Mouse (Mus musculus): Measurements from ENCODE around the gene Akap6. TPM values are rescaled to one million over a fixed set of nuclear protein-coding genes. Genes with fewer than 3 reads are reported as not detected.
A peak's percentile ranks its signal among the peaks of the same experiment; 100 is the strongest.

Akap6 gene
- polyA plus RNA-seq, 1 experiment from 2014 or later = 0.94 TPM

DNA sequence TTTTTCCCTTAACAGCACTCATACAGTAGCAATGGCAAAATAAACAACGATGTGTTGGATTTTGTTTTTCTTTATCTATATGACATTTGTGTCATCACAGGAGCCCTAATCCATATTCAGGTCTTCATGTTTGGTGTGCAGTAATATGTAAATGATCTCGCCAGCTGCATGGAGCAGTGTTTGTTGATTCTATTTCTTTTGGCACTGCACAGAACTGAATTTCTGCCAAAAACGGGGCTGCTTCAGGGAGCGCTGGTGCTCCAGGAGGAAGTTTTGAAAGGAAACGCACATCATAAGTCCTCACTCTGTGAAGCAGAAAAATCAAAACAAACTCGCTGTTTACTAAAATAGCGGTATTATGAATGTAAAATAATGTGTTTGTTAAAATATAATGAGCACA is 424.9 kb downstream of the Akap6 start:
- no peaks in the 10 kb centered on the region for H3K36me3 ChIP-seq
- no peak overlapping the region for H3K27ac ChIP-seq
- ATAC-seq (ENCODE audit: insufficient number of reproducible peaks, insufficient read depth, low FRiP score, low TSS enrichment, low read depth) = no peak
- WGBS = 77% methylated on average over 7 of the region's 7 CpGs
- H3K4me2 ChIP-seq = no peak overlapping the region
- no peak overlapping the region for H3K4me3 ChIP-seq (replicated peaks)
- H3K9me3 ChIP-seq = peaks cover 3% of the 10 kb centered on the region; the same call in 1 of the 2 replicates
- no peaks in the 10 kb centered on the region for H3K27me3 ChIP-seq
- H3K4me1 ChIP-seq (replicated peaks) = peaks cover 14% of the 10 kb centered on the region
- no peak overlapping the region for H3K9ac ChIP-seq (replicated peaks)

DNA sequence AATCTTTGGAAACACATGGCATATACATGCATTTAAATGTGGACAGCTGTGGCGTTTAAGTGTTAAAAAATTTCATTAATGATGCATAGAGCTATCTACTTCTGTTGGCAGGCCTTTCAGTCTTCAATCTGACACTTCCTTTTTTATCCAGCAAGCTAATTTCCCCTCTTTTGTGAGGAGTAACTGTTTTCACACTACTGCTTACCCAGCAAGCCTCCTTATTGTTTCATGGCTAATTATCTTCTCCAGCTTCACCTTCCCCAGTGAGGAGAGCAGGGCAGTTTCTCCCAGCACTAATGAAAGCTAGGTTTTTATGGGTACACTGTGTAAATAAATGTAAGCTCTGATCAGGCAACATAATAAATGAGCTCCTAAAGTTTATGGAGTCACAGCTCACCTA is 425.5 kb downstream of the Akap6 start:
- Histone ChIP-seq H3K36me3 (no peaks in the 10 kb centered on the region), H3K4me1 (replicated peaks) (peaks cover 14% of the 10 kb centered on the region), H3K27ac (no peak overlapping the region), H3K4me2 (no peak overlapping the region), H3K27me3 (no peaks in the 10 kb centered on the region), H3K9ac (replicated peaks) (no peak overlapping the region), H3K9me3 (peaks cover 3% of the 10 kb centered on the region; the same call in 1 of the 2 replicates), H3K4me3 (replicated peaks) (no peak overlapping the region)
- 33% methylated on average over 1 of the region's 1 CpGs for WGBS
- ATAC-seq (ENCODE audit: insufficient number of reproducible peaks, insufficient read depth, low FRiP score, low TSS enrichment, low read depth) = no peak

DNA sequence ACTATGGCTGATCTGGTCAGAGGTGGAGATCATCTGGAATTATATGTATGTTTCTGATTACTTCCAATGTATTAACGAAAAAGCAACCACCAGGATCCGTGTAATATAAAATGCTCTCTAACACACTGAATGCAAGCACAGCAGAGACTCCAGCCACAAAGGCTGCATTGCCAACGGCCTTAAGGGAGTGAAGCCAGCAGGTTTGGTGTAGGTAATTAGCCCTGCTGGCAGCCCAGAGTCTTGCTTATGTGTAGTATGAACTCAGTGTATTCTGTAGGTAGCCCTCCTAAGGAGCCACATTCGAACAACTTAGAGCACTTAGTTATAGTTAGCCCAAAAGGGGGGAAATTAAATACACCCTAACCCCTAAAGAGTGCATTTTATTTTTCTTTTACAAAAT is 426.1 kb downstream of the Akap6 start:
- Histone ChIP-seq H3K4me1 (replicated peaks) (peaks cover 14% of the 10 kb centered on the region), H3K27ac (0 out of 2 replicates have a peak overlapping the region, but pooled peaks have one; percentile 23), H3K9me3 (peaks cover 3% of the 10 kb centered on the region; the same call in 1 of the 2 replicates), H3K36me3 (no peaks in the 10 kb centered on the region), H3K4me3 (replicated peaks) (no peak overlapping the region), H3K4me2 (no peak overlapping the region), H3K9ac (replicated peaks) (no peak overlapping the region), H3K27me3 (no peaks in the 10 kb centered on the region)
- WGBS = 37% methylated on average over 4 of the region's 4 CpGs
- ATAC-seq (ENCODE audit: insufficient number of reproducible peaks, insufficient read depth, low FRiP score, low TSS enrichment, low read depth) = no peak

DNA sequence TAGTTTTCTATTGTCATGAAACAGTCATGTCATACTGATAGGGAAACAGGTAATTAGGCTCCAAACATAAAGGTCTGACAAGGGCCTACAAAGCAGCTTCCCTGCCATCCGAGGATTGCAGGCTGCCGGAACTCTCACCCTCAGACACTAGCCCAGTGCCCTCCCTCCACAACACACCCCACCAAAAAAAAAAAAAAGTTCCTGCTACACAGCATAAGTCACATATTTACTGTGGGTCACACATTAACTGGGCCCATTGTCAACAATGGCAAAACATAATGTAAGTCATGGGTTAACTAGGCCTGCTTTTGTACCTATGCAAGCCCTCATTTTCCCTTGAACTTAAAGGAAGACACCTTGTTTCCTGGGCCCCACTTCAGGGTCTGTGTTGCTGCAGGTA is 435.0 kb downstream of the Akap6 start:
- no peaks in the 10 kb centered on the region for H3K27me3 ChIP-seq
- H3K9me3 ChIP-seq = no peaks in the 10 kb centered on the region
- WGBS = 59% methylated on average over 2 of the region's 2 CpGs
- H3K36me3 ChIP-seq = no peaks in the 10 kb centered on the region
- H3K4me1 ChIP-seq (replicated peaks) = no peaks in the 10 kb centered on the region
- H3K27ac ChIP-seq = no peak overlapping the region
- no peak overlapping the region for H3K9ac ChIP-seq (replicated peaks)
- ATAC-seq (ENCODE audit: insufficient number of reproducible peaks, insufficient read depth, low FRiP score, low TSS enrichment, low read depth) = no peak
- H3K4me3 ChIP-seq (replicated peaks) = no peak overlapping the region
- no peak overlapping the region for H3K4me2 ChIP-seq

DNA sequence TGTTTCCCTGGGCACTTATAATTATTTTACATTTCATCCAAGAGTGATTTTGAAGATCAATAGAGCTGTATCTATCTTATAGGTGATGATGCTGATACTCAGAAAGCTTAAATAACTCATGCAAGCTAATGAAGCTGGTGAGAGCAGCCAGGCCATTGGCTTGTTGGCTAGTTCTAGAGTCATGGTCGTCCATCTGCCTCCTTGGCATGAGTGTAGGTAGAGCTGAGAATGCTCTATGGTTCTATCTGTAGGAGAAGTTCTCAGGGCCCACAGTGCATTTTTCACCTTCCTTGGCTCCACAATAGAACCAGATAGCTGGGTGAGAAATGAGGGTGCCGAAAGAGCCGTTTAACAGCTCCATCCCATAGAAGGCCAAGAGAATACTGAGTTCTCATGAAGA is 438.1 kb downstream of the Akap6 start:
- WGBS = 83% methylated on average over 3 of the region's 3 CpGs
- H3K4me3 ChIP-seq (replicated peaks) = no peak overlapping the region
- H3K4me1 ChIP-seq (replicated peaks) = no peaks in the 10 kb centered on the region
- no peaks in the 10 kb centered on the region for H3K36me3 ChIP-seq
- no peak overlapping the region for H3K27ac ChIP-seq
- H3K4me2 ChIP-seq = no peak overlapping the region
- no peaks in the 10 kb centered on the region for H3K27me3 ChIP-seq
- ATAC-seq (ENCODE audit: insufficient number of reproducible peaks, insufficient read depth, low FRiP score, low TSS enrichment, low read depth) = no peak
- H3K9ac ChIP-seq (replicated peaks) = no peak overlapping the region
- no peaks in the 10 kb centered on the region for H3K9me3 ChIP-seq

DNA sequence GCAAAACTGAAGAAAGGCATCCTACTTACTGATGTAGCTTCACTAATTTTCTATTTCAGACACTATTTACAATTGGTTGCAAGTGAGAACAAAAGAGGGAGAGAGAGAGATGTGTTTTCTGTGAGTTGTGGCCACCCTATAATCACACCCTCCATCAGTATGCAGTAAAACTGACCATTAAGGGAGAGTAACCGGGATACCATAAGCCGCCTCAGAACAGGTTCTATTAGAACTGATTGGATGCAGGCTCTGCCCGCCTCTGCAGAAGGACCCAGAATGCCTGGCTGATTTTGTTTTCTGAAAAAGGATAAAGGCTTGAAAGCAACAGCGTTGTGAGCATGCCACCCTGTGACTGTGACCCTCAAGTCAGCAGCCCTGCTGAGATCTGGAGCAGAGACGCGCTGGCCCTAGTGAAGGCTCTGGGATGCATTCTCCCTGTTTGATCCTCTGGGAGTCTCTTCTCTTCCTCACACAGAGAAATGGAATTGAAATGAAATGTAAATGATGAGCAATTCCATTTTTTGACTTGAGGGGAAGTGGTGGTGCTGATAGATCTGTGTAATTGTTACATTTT is 445.0 kb downstream of the Akap6 start:
- Histone ChIP-seq H3K27me3 (no peaks in the 10 kb centered on the region), H3K9ac (replicated peaks) (no peak overlapping the region), H3K27ac (no peak overlapping the region), H3K4me2 (no peak overlapping the region), H3K4me1 (replicated peaks) (0 out of 2 replicates have a peak, but pooled peaks cover 6% of the 10 kb centered on the region), H3K9me3 (no peaks in the 10 kb centered on the region), H3K4me3 (replicated peaks) (no peak overlapping the region), H3K36me3 (no peaks in the 10 kb centered on the region)
- ATAC-seq (ENCODE audit: insufficient number of reproducible peaks, insufficient read depth, low FRiP score, low TSS enrichment, low read depth) = no peak
- 57% methylated on average over 6 of the region's 6 CpGs for WGBS

DNA sequence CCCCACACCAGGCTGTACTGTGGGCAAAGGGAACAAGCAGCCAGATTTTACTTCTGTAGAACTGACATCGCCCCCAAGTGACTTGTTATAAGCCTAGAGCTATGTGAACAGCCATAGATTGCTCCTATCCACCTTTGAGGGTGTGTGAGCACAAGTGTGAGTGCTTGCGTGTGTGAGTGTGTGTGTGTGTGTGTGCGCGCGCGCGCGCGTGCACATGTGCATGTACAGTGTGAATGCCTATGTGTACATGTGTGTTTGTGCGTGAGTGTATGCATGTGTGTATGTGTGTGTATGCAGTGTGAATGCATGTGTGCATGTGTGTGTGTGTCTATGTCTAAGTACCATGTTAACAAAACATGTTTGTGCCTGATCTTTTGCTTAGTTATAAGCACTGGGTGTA is 445.6 kb downstream of the Akap6 start:
- H3K4me3 ChIP-seq (replicated peaks) = no peak overlapping the region
- H3K36me3 ChIP-seq = no peaks in the 10 kb centered on the region
- no peak overlapping the region for H3K27ac ChIP-seq
- H3K9ac ChIP-seq (replicated peaks) = no peak overlapping the region
- no peak overlapping the region for H3K4me2 ChIP-seq
- 0 out of 2 replicates have a peak, but pooled peaks cover 6% of the 10 kb centered on the region for H3K4me1 ChIP-seq (replicated peaks)
- H3K27me3 ChIP-seq = no peaks in the 10 kb centered on the region
- no peaks in the 10 kb centered on the region for H3K9me3 ChIP-seq
- 94% methylated on average over 10 of the region's 10 CpGs for WGBS
- no peak for ATAC-seq (ENCODE audit: insufficient number of reproducible peaks, insufficient read depth, low FRiP score, low TSS enrichment, low read depth)

DNA sequence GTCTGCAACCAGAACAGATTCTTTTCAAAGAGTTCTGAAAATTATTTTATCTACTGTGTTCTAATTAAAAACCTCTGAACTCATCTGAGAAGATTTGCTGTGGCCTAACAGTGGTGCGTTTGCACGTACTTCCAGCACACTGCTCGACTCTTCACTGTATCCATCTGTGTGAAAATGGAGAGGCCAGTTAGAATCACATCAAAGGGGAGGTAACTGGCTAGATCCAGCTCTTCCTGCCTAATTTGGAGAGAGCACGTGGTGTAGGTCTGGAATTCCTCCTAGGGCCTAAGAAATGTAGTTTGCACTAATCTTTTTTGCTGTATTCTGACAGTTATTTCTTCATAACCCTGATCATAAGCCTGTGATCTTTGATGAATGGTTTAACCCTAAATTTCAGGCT is 446.3 kb downstream of the Akap6 start:
- no peak overlapping the region for H3K4me2 ChIP-seq
- no peak overlapping the region for H3K9ac ChIP-seq (replicated peaks)
- no peaks in the 10 kb centered on the region; the same call in 1 of the 2 replicates for H3K9me3 ChIP-seq
- no peaks in the 10 kb centered on the region for H3K36me3 ChIP-seq
- no peaks in the 10 kb centered on the region for H3K27me3 ChIP-seq
- no peak overlapping the region for H3K4me3 ChIP-seq (replicated peaks)
- H3K4me1 ChIP-seq (replicated peaks) = 0 out of 2 replicates have a peak, but pooled peaks cover 6% of the 10 kb centered on the region
- no peak; the same call in 1 of the 2 replicates for ATAC-seq (ENCODE audit: insufficient number of reproducible peaks, insufficient read depth, low FRiP score, low TSS enrichment, low read depth)
- no peak overlapping the region for H3K27ac ChIP-seq
- WGBS = 30% methylated on average over 4 of the region's 4 CpGs

DNA sequence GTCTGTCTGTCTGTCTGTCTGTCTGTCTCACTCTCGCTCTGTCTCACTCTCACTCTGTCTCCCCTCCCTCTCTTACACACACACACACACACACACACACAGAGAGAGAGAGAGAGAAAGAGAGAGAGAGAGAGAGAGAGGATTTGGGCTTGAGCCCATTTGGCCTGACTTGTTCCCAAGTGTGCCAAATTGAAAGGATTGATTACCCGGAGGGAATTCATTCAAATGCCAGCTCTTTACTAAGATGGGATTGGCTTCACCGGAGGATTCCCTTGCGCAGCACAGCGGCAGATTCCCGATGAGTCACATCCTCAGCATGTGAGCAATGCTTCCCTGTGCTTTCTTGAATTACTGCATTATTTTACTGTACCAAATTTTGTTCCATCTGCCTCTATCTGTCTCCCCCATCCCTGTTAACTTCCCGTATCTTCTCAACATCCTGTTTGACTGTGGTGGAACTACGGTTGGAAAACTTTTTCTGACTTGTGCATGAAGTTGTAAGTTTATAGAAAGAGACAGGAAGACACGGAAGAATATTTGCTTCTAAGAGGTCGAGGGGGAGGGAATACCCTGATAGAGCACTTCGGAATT is 447.4 kb downstream of the Akap6 start:
- ATAC-seq (ENCODE audit: insufficient number of reproducible peaks, insufficient read depth, low FRiP score, low TSS enrichment, low read depth) = no peak
- 81% methylated on average over 11 of the region's 11 CpGs for WGBS
- Histone ChIP-seq H3K27me3 (no peaks in the 10 kb centered on the region), H3K27ac (no peak overlapping the region), H3K9me3 (no peaks in the 10 kb centered on the region; the same call in 1 of the 2 replicates), H3K9ac (replicated peaks) (no peak overlapping the region), H3K36me3 (no peaks in the 10 kb centered on the region), H3K4me1 (replicated peaks) (0 out of 2 replicates have a peak, but pooled peaks cover 6% of the 10 kb centered on the region), H3K4me2 (no peak overlapping the region), H3K4me3 (replicated peaks) (no peak overlapping the region)

DNA sequence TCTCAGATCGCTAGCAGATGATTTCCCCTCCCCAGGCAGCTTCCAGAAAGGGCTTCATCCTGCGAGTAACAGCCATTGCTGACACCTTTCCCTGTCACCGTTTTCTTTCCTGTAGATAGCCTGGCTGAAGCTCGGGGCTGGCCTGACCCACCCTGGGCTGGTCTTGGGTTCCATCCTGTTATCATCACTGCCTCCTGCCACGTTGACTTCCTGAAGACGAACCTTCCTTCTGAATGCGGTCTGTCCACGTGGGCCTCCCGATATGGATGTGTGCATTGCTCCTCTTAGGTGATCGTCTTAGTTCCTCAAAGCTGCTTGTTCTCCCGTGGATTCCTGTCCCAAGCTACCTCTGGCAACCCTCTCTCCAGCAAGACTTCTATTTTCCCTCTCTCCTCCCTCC is 448.5 kb downstream of the Akap6 start:
- Histone ChIP-seq H3K4me1 (replicated peaks) (0 out of 2 replicates have a peak, but pooled peaks cover 6% of the 10 kb centered on the region), H3K9me3 (no peaks in the 10 kb centered on the region; the same call in 1 of the 2 replicates), H3K4me3 (replicated peaks) (no peak overlapping the region), H3K4me2 (no peak overlapping the region), H3K27me3 (no peaks in the 10 kb centered on the region), H3K9ac (replicated peaks) (no peak overlapping the region), H3K27ac (no peak overlapping the region), H3K36me3 (no peaks in the 10 kb centered on the region)
- WGBS = 74% methylated on average over 11 of the region's 11 CpGs
- no peak for ATAC-seq (ENCODE audit: insufficient number of reproducible peaks, insufficient read depth, low FRiP score, low TSS enrichment, low read depth)

DNA sequence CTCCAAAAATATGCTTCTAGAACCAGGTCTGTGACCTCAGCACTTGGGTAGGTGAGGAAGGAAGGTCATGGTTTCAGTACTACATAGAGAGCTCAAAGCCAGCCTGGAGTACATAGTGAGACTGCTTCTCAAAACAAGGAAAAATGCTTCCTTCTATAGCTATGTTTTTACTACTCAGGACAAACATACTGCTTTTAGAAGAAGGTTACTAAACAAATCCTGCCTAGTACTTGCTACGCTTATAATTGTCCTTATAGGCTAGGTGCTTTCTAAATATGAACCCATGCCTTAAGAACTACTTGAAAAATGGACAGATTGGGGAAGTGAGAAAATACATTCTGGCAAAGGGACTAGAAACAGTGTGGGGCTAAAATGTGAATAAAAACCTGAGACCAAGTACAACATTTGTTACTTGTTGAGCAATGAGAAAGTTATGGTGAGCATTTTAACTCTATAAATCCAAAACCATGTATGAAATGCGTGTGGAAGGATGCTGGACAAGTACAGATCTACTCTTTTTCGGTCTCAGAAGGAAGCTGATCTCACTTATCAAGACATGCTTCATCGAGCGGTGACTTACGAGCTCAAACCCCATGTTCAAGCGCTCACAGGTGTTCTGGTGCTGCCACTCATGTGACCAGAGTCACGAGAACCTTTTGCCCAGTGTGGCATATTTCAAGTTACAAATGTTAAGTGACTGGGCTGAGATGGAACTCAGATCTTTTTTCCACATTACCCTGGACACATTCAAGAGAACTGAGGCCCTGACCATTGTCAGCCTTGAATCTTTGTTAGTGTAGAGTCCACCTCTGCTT is 469.2 kb downstream of the Akap6 start:
- ATAC-seq (ENCODE audit: insufficient number of reproducible peaks, insufficient read depth, low FRiP score, low TSS enrichment, low read depth) = no peak
- Histone ChIP-seq H3K4me2 (no peak overlapping the region), H3K9me3 (no peaks in the 10 kb centered on the region), H3K9ac (replicated peaks) (no peak overlapping the region), H3K27me3 (no peaks in the 10 kb centered on the region), H3K27ac (no peak overlapping the region), H3K4me3 (replicated peaks) (no peak overlapping the region), H3K36me3 (no peaks in the 10 kb centered on the region), H3K4me1 (replicated peaks) (no peaks in the 10 kb centered on the region)
- WGBS = 88% methylated on average over 8 of the region's 8 CpGs
